Mouse (Mus musculus) kidney, adult 18-20 months (tissue): Measurements from ENCODE around the gene Nbeal2.
A peak's percentile ranks its signal among the peaks of the same experiment; 100 is the strongest.

ENCODE experiments used
- DNase-seq: peaks from one replicate; pipeline ENCODE4 v3.0.0; 2021

Gene Nbeal2

DNA sequence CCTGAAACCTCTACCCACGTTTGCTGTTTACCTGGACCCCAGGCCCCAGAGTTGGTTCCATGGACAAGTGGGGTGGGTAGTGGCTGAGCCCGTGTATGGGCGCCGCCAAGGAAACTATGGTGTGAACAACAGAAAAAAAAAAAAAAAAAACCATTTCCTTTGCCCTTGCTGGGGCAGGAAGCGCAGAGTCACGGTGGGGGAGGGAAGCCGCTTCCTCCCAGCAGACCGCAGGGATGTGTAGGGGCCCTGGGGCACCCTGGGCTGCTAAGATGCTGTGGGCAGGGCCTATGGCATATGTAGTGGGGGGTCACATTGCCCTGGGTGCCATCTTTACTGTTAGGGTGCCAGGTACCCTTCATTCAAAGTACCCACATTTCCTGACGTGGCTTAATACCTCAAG, 8.7 kb downstream of the Nbeal2 start:
- DNase-seq, result no peak

DNA sequence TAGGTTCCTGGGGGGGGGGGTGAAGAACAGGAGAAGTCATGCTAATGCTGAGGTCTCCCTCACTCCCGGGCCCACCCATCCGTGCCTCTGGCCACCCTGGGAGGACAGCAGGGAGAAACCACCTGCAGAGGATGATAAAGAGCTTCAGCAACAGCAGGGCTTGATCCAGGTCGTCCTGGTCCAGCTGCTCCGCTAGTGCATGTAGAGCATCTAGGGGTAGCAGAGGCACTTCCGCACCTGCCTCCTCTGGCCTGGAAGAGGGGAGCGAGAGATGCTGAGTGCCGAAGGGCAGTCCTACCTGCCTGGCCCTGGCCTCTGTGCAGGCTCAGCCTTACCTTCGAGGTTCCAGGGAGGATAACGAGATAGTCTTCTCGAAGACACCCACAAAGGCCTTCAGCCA, 9.7 kb downstream of the Nbeal2 start:
- DNase-seq, result no peak

DNA sequence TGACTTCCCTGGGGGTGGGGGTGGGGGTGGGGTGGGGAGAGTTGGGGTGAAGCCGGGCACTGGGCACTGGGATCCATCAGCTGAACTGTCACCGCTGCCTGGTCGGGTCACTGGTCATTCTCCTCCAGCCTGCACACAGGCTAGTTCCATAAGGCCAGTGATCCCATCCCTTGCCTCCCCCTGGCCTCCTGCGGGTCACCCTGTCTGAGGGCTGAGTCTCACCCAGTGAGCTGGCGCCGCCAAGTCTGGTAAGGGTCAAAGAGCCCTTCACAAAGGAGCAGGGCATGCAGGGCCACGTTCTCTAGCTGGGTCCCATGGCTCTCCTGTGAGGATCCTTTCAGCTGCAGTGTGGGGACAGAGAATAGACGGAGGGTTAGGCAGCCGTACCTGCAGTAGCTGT, 10.2 kb downstream of the Nbeal2 start:
- DNase-seq, result peak; percentile 58

DNA sequence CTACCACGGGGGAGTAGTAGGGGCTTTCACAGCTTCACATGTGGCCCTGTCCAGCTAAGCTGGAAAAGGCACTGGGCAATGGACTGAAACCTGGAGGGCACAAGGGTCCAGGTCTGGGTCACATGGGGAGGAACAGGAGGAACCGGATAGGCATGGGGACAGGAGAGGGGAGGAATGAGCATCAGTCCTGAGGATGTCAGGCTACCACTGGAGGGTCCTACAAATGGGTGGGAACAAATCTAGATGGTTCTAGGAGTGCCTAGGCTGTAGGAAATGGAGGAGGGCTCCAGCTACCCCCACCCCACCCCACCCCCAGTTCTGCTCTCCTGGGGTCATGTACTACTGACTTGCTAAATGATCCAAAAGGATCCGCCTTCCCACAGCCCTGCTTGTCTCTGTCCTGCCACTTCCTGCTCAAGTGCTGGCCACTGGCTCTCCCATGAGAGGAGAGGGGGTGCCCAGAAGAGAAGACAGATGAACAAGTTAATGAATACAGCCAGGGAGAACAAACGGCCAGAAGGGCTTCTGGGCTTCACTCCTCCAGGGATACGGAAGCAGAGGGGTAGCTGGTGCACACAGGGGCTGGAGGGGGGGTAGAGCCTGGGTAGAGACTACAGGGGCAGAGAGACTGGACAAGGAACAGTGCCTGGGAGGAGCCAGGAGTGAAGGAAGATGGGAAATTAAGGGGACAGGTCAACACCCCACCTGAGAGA, 11.0 kb downstream of the Nbeal2 start:
- peak; percentile 28 for DNase-seq

DNA sequence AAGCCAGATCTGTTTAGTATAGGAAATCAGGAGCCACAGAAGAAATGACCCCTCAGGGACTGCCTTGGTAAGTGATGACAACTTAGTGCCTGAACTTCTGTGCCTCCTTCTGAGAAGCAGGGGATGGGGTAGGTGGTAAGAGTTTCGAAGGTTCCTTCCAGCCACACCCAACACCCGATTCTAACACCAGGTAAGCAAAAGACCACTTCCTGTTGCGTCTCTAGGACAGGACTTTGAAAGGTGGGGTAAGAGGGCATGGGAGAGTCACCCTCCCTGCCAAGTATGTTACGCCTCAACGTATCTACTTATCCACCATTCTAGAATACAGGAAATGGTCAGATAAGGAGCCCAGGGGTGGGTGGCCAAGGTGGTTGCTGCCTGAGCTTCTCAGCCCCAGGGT, 13.0 kb downstream of the Nbeal2 start:
- DNase-seq, result no peak

DNA sequence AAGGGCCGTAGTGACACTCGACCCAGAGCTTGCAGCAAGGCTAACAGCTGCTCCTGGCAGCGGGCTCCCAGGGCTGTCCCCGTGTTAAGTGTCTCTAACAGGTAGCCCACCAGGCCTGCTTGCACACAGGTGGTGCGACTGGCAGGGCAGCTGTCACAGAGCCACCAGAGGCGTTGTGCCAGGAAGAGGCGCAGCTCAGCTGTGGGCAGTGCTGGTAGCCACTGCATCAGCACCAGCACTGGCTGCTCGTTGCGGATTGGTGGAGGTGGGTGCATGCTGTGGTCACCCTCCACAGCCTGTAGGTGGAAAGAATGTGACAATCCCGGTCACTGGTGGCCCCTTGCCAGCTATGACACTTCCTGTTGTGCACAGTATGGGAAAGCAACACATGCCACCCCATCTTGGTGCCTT, 15.3 kb downstream of the Nbeal2 start:
- no peak for DNase-seq

DNA sequence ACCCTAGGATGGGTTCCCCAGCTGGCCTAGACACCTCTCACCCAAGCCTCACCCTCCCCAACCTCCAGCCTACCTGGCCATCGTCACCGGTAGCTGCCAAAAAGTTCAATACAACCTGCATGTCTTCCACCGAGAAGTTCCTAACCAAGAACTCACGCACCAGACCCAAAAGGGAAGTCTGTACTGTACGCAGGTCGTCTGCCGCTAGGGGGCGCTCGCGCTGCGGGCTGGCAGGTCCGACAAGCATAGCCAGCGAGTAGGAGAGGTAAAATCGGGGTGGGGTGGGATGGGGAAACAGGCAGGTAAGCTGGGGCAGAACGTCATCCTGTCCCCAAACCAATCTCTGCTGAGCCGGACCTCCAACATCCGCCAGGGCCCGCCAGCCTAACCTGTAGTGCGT, 18.7 kb downstream of the Nbeal2 start:
- DNase-seq, result peak; percentile 91

DNA sequence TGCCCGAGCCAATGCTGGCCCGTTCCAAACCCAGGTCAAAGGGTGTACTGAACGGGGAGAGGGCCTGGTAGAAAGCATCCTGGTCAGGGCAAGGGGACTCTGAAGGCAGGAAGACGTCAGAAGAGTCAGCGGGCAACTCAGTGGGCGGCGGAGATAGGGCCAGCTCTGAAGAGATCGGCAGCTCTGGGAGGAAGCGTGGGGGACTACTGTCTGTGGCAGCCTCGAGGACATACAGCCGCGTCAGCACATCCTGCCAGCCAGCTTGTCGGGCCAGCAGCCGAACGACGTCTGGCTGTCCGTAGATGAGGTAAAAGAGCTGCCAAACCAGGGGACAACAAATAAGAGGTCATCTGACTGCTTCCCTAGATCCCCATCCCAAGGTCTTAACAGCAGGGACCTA, 20.1 kb downstream of the Nbeal2 start:
- no peak for DNase-seq

DNA sequence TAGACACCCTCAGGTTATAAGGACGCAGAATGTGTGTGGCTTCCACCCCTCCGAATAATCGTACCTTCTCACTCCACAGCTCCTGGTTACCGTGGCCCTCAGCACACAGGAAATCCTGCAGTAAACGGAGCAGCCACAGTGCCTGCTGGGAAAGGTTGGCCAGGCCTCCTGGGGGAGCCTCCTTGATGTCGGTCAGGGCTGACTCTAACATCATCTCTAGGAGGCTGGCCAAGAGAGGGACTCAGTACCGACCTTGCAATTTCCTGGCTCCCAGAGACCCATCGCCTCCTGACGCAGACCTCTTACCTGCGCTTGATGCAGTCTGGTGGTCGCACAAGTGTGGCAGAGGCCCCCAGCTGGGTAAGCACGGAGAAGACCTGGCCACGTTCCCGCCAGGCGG, 21.3 kb downstream of the Nbeal2 start:
- no peak for DNase-seq

DNA sequence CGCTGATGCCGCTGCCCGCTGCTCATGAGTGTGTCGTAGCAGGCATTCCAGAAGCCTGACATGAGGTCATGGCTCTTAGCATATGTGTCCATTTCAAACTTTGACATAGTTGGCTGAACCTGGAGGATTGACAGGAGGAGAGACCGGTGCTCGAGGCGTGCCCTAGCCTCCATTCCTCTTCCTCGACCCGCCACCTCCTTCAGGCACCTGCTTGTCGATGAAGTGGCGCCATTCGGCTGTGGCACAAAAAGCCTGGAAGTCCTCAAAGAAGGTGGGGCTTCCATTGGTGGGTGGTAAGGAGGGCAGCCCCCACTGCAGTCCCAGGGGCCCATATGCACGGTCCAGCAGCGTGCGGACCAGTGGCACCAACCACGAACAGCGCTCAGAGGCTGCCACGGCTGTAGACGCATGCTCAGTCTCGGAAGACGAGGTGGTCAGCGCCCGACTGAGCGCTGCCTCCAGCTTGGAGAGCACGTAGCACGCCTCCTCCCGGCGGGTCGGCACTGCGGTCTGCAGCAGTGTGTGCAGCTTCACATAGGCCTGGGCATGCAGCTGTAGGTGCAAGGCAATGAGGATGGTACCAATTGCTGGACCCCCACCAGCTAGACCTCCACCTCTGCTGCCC, 22.2 kb downstream of the Nbeal2 start:
- DNase-seq, result no peak

DNA sequence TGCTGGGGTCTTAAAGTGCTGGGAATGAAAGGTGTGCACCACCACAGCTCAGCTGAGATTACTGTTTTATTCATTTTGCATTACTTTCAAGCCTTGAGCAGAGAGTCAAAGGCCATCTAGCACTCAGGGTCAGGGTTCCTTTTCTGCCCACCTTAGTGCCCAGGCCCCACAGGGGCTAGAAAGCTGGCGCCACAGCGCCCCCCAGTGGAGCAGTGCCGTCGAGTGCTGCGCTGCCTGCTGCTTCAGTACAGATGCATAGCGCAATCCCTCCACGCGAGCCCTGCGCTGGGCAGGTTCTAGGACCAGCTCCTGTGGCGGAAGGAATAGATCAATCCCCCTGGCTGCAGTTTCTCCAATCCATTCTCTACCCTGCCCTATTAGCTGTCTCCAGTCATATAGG, 22.8 kb downstream of the Nbeal2 start:
- DNase-seq, result peak; percentile 51

DNA sequence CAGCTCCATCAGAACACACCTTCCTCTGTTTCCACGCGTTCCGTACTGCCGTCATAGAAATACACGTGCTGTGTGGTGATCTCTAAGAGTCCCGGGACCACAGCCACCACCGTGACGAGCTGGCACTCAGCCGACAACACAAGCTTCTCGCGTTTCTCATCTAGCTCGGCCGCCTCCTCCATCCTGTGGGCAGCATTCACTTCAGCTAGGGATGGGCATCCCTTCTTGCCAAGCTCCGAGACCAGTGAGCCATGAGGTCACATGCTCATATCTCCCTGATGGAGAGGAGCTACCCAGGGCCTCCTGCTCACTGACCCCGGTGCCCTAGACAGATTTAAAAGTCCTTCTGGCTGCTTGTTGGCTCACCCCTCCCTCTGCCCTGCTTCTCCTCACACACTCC, 23.8 kb downstream of the Nbeal2 start:
- DNase-seq, result peak; percentile 55

DNA sequence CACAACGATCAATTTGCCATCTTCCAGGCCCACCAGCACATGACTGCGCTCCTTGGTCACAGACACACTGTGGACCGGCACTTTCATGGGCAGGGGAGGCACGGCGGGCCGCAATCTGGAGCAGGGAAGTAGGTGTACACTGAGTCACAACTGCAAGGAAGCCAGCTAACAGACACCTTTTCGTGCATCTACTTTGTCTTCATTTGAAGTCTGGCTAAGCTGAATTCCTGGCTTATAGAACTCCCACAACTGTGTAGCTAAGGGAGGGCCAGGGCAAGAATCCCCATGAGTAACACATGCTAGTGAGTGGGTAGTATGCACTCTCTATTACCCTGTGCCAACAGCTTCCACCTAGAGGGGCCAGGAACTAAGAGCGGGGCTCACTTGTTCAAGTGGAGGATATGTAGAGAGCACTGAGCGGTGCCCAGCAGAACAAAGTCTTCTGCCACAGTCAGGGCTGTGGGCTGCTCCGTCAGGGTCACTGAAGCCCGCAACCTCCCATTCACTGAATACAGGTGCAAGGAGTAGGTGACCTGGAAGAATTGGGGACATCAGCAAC, 28.5 kb downstream of the Nbeal2 start:
- DNase-seq, result no peak

DNA sequence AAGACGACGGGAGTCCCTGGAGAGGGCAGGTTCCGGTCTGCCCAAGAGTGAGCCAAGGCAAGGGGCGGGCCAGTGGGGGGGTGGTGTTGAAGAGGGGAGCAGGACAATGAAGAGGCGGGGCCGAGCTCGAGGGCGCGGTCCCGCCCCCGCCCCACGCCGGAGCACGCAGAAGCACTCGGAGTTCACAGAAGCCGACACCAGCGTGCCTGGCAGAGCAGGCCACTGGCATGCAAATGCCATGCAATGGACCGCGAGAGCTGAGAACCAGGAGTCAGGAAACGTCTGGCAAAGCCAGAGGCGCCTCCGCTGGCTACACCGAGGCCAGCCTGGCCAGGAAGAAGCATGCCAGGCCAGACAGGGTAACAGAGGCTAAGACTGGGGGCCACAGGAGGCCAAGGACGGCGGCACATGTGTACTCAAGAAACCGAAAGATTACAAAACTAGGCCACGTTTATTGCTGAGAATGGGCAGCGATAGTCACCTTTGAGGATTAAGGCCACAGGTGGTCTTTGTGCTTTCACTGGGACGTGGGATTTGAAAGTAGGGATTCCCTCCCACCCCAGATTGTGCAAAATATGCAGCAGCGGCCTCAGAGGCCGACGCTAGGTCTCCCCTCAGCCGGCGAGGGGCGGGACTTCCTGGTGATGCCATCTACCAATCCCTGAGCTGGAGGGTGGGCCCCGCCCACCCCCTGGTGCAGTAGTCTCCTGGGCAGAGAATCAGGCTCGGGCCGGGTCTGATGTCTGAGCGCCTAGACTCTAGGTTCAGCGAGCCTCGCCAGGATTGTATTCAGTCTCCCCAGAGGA, 29.4 kb downstream of the Nbeal2 start, which contains the start of gene Nradd:
Gene Nradd, minus strand, starts transcription at position 92 of the 806 bp plus-strand sequence.
- peak; percentile 86 for DNase-seq

DNA sequence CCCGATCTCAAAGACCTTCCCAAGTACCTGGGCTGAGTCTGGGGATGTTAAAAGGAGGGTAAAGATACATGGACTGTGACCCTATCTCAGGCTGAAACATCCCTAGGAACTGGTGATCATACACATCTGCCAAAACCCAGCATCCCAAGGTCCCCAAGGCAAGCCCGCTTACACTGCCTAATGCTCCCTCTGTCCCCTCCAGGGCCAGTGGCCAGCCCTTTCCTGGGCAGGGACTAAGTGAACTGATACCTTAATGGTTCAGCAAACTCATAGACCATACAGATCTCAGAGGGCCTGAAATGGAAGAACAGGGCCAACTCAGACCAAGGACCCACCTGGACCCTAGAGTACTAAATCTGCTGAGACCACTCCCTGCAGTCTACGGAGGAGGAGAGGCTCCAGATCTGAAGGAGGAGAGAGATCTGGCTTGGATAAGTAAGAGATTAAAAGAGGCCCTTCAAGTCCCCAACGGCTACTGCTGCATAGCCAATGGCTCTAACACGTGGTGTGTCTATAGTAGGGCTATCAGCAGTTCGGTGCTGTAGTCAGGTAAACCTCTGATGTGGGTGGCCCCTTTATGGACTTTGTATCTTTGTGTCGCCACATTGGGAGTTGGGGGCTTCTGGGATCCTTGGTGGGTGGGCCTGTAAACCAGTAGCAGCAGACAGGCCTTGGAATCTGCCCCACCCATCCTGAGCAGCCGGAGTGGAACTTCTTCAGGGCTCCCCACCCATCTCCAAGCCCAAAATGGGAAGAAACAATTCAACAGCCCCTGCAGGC, 30.4 kb downstream of the Nbeal2 start:
- DNase-seq, result no peak

DNA sequence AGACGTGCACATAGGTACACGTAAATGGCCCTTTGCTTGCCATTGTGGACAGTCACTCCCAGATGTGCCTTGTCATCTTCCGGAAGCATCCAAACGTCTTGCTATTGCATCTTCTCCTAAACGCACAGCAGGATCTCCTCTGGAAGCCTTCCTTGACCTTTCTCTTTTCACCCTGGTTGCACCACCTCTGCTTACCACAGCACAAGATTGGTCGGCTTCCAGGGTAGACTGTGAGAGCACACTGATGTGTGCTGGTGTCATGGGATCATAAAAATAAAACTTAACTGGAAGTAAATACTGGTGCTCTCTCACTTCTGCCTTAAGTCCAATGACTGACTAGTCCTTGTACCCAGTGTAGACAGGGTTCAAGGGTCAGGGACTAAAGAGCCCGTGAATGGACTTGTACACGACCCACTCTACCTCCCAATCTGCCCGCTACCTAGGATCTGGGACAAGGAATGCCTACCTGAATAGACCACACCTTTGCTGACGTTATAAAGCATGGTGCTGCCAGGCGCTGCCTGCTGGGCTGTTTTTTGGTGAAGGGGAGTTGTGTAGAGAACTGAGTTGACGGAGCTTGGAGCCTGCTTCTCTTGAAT, 31.2 kb downstream of the Nbeal2 start:
- DNase-seq, result no peak

DNA sequence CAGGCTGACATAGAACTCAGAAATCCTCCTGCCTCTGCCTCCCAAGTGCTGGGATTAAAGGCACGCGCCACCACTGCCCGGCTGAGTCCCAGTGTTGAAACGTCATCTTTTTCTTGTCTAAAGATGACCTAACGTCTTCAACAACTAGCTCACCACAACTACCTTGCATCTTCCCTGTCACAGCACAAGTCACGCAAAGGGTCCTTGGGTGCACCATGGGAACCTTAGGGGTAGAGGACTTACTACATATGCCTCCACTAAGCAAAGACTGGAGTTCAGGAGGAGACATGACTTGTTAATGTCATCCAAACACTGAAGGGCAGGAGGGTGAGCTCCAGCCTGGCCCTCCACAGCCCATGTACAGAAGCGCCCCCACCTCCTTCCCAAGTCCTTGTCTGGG, 33.3 kb downstream of the Nbeal2 start:
- DNase-seq, result no peak

DNA sequence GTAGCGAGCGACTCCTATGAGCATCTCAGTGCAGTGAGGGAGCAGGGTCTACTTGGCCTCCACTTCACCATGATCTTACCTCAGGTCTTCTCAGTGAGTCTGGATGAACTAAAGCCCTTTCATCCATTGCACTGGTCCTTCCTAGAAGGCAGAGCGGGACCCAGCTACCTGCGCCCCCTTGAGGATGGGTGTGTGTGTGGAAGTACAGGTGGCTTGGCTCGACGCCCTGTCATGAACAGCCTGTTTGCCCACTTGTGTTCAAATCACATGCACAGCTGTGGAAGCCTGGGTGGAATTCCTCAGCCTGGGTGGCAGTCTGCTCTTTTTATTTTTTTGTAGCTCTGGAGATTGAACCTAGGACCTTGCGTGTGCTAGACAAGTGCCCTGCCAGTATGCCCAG, 33.8 kb downstream of the Nbeal2 start:
- no peak for DNase-seq

DNA sequence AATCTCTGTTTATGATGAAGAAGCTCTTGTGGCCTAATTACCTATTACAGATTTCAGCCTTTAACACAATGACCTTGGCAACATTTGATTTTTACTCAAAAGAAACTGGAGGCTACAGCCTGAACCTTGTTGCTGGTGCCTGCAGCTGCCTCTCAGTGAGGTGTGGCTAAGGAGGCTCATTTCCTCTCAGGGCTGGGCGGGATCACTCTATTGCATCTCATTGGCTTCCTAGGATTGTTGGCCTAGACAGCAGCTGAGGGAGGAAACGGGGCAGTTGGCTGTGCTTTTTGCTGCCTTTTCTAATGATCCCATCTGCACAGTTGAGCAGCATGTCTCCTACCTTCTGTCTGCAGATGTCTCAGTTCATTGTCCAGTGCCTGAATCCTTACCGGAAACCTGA, 36.9 kb downstream of the Nbeal2 start:
- no peak for DNase-seq

DNA sequence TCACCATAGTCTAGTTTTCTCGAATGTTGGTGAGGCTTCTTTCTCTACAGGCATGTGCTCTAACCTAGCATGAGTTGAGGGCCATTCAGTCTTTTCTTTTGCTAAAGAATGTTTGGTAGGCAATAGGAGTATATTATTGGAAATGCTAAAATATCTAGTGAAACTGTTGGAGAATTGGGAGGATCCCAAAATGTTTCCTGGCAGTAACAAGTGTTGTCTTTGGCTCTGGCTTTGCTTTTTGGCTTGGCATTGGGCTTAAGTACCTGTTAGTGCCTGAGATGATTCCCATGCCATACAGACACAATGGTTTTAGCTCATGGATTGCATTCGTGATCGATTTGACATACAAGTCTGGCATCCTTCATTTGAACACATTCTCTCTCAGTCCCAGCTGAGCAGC, 42.5 kb downstream of the Nbeal2 start:
- no peak for DNase-seq

DNA sequence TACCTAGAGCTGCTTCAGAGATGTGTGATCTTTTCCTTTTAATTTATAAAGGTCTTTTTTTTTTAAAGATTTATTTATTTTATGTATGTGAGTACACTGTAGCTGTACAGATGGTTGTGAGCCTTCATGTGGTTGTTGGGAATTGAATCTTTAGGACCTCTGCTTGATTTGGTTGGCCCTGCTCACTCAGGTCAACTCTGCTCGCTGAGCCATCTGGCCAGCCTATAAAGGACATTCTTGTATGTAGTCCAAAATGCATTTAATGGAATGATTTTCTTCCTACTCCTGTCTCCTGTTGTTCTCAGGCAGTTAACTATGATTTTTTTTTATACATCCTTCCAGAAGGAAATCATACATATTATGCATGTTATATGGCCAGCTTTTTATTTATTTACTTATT, 70.4 kb downstream of the Nbeal2 start:
- no peak for DNase-seq

DNA sequence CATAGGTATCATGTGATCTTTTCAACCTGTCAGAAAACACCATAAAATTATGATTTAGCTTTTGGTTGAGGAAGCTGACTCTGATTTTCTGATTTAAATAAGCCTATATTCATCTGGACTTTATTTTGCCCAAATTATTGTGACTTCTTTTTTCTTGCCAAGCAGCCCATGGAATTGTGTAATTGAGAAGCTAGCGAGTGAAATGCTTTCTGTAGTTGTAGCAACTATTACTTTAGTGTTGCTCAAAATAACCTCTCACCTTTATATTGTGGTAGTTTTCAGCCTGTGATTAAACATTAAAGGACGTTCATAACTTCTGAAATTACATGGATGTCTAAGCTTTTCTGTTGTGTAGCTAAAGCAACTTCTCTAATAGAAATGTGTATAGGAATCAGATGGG, 71.8 kb downstream of the Nbeal2 start:
- no peak for DNase-seq
